Mouse (Mus musculus): ENCODE measurements at regions not wholly inside any gene's neighbourhood (a gene's known extent, or its start where the extent isn't known, plus 50 kb on each side); places are given as distances from the start of the nearest gene placed in this dataset.

DNA sequence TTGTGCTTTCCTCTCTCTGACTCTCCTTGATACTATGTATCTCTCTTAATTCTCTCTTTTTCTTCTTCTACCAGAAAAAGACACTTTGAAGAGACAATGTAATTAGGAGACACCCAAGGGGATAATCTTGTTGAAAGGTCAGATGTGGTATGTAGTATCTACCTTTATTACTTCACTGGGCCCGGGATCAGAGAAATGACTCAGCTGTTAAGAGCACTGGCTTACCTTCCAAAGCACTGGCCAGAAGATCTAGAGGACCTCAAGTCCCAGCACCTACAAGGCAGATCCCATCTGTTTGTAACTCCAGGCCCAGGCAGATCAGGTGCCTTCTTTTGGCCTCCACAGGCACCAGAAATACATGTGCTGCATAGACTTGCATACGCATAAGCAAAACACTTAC, 127.8 kb upstream of the Cdkn2b start:
- TF ChIP-seq GATA1 (IDR thresholded peaks at IDR 0.05; ENCODE audit: borderline replicate concordance, low read length) (no peak), FLI1 (IDR thresholded peaks at IDR 0.05; ENCODE audit: low read length) (no peak)
